Mouse (Mus musculus): ENCODE measurements around the gene Mrc2.

GRCm38 (mm10) chr11:105259733-105260132, 32.7 kb upstream of the Mrc2 start:
- TF ChIP-seq CTCF (conservative IDR thresholded peaks at IDR 0.05 in 1 of 2, IDR thresholded peaks at IDR 0.05 in 1 of 2; ENCODE audit: low read depth in 2 of 2, low read length in 2 of 2) (no peak), ZNF384 (IDR thresholded peaks at IDR 0.05; ENCODE audit: low read depth, low read length) (no peak), IRF4 (IDR thresholded peaks at IDR 0.05; ENCODE audit: low read depth, low read length) (no peak), ZMIZ1 (IDR thresholded peaks at IDR 0.05; ENCODE audit: low read depth, low read length) (no peak), POLR2A (IDR thresholded peaks at IDR 0.05; ENCODE audit: low read depth, low read length) (no peak), USF1 (IDR thresholded peaks at IDR 0.05; ENCODE audit: low read depth, low read length) (no peak), CHD2 (IDR thresholded peaks at IDR 0.05; ENCODE audit: low read length) (no peak), NELFE (IDR thresholded peaks at IDR 0.05; ENCODE audit: low read depth, low read length) (no peak), MEF2A (IDR thresholded peaks at IDR 0.05; ENCODE audit: borderline replicate concordance, low read depth, low read length) (no peak), E2F4 (IDR thresholded peaks at IDR 0.05; ENCODE audit: insufficient replicate concordance, low read depth, low read length) (no peak), TCF12 (IDR thresholded peaks at IDR 0.05; ENCODE audit: low read depth, low read length) (no peak), ELF1 (IDR thresholded peaks at IDR 0.05; ENCODE audit: low read depth, low read length) (no peak), HCFC1 (IDR thresholded peaks at IDR 0.05; ENCODE audit: low read depth, low read length) (no peak)
